Mouse (Mus musculus) limb, embryonic 14.5 days (tissue): Measurements from ENCODE around the gene Sipa1l2. TPM values are rescaled to one million over a fixed set of nuclear protein-coding genes. Genes with fewer than 3 reads are reported as not detected.
"Not testable (repeated sequence)": the region's sequence is repeated elsewhere in the genome, so short reads cannot be mapped to it uniquely, and the experiment has no call there.

Source experiments
- ATAC-seq: fragments of 200-750 bp; cut with Nextera tagmentation; 2 replicates; pipeline ENCODE4 v1.8.0; 2017; ENCODE audit warnings: low read depth, moderate number of reproducible peaks, moderate TSS enrichment; ENCODE audit not compliant: low FRiP score
- DNase-seq: peaks from one replicate; pipeline ENCODE4 v3.0.0-alpha.2; 2015; ENCODE audit warnings: low spot score
- H3K27ac ChIP-seq: fragments of 300-500 bp; sonication (generic); replicated peaks from 2 replicates; pipeline ENCODE4 v1.5.1; 2014; ENCODE audit warnings: low read depth, mild to moderate bottlenecking, low read length, moderate library complexity, mixed read lengths
- H3K27me3 ChIP-seq: fragments of 300-500 bp; sonication (generic); 2 replicates; pipeline ENCODE4 v1.6.1; 2014; ENCODE audit warnings: low read length, mixed read lengths; ENCODE audit not compliant: control insufficient read depth, insufficient read depth
- H3K36me3 ChIP-seq: fragments of 300-500 bp; sonication (generic); 2 replicates; pipeline ENCODE4 v1.6.1; 2014; ENCODE audit warnings: mild to moderate bottlenecking, low read length, moderate library complexity, mixed read lengths; ENCODE audit not compliant: control insufficient read depth, insufficient read depth
- H3K4me1 ChIP-seq: fragments of 300-500 bp; sonication (generic); 2 replicates; pipeline ENCODE4 v1.6.1; 2014; ENCODE audit warnings: antibody characterized with exemption, low read length, mixed read lengths; ENCODE audit not compliant: control insufficient read depth, insufficient read depth
- H3K4me2 ChIP-seq: fragments of 300-500 bp; sonication (generic); replicated peaks from 2 replicates; pipeline ENCODE4 v1.6.1; 2014; ENCODE audit warnings: low read depth, mild to moderate bottlenecking, low read length, moderate library complexity; ENCODE audit not compliant: severe bottlenecking
- H3K4me3 ChIP-seq: fragments of 300-500 bp; sonication (generic); replicated peaks from 2 replicates; pipeline ENCODE4 v1.5.1; 2014; ENCODE audit warnings: low read length
- H3K9ac ChIP-seq: fragments of 300-500 bp; sonication (generic); 2 replicates; pipeline ENCODE4 v1.6.1; 2014; ENCODE audit warnings: mild to moderate bottlenecking, low read depth, low read length, moderate library complexity; ENCODE audit not compliant: severe bottlenecking
- H3K9me3 ChIP-seq: fragments of 300-500 bp; sonication (generic); 2 replicates; pipeline ENCODE4 v1.6.1; 2016; ENCODE audit warnings: low read length; ENCODE audit not compliant: control insufficient read depth
- POLR2A ChIP-seq: fragments of 200-500 bp; IDR thresholded peaks from 2 replicates; pipeline ENCODE4 v1.8.0; 2012; ENCODE audit warnings: inconsistent platforms, mild to moderate bottlenecking, moderate library complexity, borderline replicate concordance; ENCODE audit not compliant: insufficient read depth, insufficient read length; ENCODE audit errors: extremely low read depth
- WGBS: fragments of 180-500 bp; shearing (Covaris S2); extraction: QIAGEN DNeasy Blood & Tissue Kit; methylation state at CpG from one replicate; pipeline ENCODE4 v1.1.7; 2014; 5-methylcytosine and 5-hydroxymethylcytosine counted together
- polyA plus RNA-seq, 2 experiments: library from polyadenylated mRNA; depleted of rRNA in 1 of 2; stranded (reverse) in 1 of 2; unstranded in 1 of 2; fragments of >200 nt; fragmentation: Nextera tagmentation in 1 of 2; extraction: Ambion mirVana in 1 of 2; gene quantifications; 2 replicates each; pipeline versions ENCODE4 v1.2.1 to v1.2.3; 2012 to 2014

Sipa1l2 gene
- polyA plus RNA-seq, 2 experiments = 11.6 to 21.6 TPM

DNA sequence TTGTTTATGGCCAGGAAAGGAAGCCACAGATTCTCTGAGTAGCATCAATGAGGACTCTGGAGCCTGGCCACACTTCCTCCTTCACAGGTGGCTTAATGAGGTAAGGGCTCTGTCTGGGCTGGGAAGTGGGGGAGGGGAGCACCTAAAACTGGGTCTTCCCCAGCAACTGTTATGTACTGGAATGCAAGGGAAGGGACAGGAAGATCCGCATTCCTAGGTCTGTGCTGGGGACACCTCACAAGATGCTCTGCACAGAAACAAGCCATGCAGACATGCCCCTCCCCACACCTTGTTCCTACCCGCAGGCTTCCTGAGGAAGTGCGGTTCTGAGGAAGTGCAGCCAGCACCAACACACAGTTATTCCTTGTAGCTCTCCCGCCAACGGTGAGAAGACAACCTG lies 46.4 kb downstream of the Sipa1l2 start:
- Histone ChIP-seq H3K27ac (no peak overlapping the region), H3K27me3 (no peaks in the 10 kb centered on the region), H3K9me3 (no peaks in the 10 kb centered on the region), H3K4me2 (no peak overlapping the region), H3K4me3 (no peak overlapping the region), H3K9ac (no peak overlapping the region), H3K4me1 (peaks cover 32% of the 10 kb centered on the region), H3K36me3 (no peaks in the 10 kb centered on the region)
- WGBS = 22% methylated on average over 5 of the region's 5 CpGs
- ATAC-seq = 0 out of 2 replicates have a peak, but pooled peaks have one; percentile 32
- TF ChIP-seq POLR2A = no peak
- peak; percentile 42 for DNase-seq

DNA sequence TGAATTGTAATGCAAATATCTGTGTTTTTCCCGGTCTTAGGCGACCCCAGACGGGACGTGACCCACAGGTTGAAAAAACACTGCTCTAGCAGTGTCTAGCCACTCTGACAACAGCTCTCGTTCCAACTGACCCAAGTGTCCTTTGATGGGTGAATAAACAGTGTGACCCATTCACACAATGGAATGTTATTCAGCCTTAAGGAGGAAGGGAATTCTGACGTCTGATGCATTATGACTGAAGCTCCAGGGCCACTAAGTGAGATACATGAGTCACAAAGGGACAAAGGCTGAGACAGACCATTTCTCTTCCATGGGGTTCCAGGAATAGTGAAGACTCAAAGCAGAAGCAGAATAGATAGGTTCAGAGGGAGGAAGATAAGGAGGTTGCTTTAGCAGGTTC lies 47.5 kb downstream of the Sipa1l2 start:
- DNase-seq (no peak), ATAC-seq (no peak)
- no peak overlapping the region for H3K9ac ChIP-seq
- TF ChIP-seq POLR2A = no peak
- H3K4me2 ChIP-seq = no peak overlapping the region
- no peak overlapping the region for H3K27ac ChIP-seq
- H3K4me3 ChIP-seq = no peak overlapping the region
- H3K9me3 ChIP-seq = no peaks in the 10 kb centered on the region
- H3K36me3 ChIP-seq = no peaks in the 10 kb centered on the region
- WGBS = 73% methylated on average over 6 of the region's 6 CpGs
- H3K27me3 ChIP-seq = no peaks in the 10 kb centered on the region
- peaks cover 29% of the 10 kb centered on the region for H3K4me1 ChIP-seq

DNA sequence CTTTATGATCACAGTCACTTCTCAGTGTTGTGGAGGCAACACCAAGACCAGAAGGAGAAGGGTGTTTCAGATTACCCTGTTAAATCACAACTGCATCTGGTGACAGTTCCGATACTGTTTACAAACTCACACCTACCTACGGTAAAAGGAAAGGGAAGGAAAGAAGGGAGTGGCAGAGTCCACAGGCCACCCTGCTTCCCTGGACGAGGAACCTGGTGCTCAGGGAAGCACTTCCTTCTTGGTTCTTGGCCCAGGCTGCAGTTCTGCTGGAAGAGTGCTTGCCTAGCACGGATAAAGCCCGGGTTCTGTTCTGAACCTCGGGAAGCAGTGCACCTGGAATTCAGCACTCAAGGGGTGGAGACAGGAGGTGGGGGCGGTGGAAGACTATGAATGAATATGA lies 48.5 kb downstream of the Sipa1l2 start:
- peaks cover 18% of the 10 kb centered on the region for H3K4me1 ChIP-seq
- DNase-seq = no peak
- no peak overlapping the region for H3K9ac ChIP-seq
- no peak overlapping the region for H3K27ac ChIP-seq
- ATAC-seq = no peak
- WGBS = 48% methylated on average over 7 of the region's 7 CpGs
- H3K4me2 ChIP-seq = no peak overlapping the region
- H3K27me3 ChIP-seq = no peaks in the 10 kb centered on the region
- no peak for TF ChIP-seq POLR2A
- no peaks in the 10 kb centered on the region for H3K36me3 ChIP-seq
- H3K9me3 ChIP-seq = no peaks in the 10 kb centered on the region
- H3K4me3 ChIP-seq = no peak overlapping the region

DNA sequence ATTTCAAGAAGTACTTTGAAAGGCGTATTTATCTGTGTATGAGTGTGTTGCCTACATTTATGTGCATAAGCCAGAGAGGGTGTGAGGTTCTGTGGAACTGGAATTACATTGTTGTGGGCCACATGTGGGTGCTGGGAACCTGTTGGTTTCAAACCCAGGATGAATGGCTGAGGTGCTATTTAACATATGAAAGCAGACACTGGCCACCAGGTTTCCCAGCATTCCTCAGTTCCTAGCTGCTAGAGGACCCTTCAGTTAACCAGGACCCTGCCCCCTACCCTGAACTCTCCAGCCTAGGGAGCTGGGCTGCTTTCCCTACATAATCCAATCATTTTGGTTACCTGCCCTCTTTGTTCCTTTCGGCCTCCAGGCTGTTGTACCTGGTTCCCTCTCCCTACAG lies 49.3 kb downstream of the Sipa1l2 start:
- not testable (repeated sequence) for H3K9ac ChIP-seq, H3K4me3 ChIP-seq, H3K4me2 ChIP-seq, H3K27ac ChIP-seq, DNase-seq, ATAC-seq, H3K27me3 ChIP-seq, H3K9me3 ChIP-seq, H3K36me3 ChIP-seq
- peaks cover 14% of the 10 kb centered on the region for H3K4me1 ChIP-seq
- 97% methylated on average over 2 of the region's 2 CpGs for WGBS

DNA sequence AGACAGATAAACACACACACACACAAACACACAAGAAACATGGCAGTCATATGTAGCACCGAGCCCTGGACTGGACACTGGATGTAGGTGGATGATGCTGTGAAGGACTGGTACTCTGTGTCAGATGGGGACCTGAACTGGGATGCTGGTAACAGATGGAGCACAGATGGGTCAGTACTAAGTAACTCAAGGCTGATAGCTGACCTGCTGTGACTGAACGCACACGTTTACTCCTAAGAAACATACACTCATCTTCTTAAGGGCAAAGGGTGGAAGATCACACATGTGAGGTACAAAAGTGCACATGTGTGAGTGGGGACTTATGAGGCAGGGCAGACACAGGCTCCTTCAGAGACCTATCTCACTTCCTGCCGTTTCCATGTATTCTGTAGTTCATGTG lies 50.7 kb downstream of the Sipa1l2 start:
- no peaks in the 10 kb centered on the region for H3K27me3 ChIP-seq
- TF ChIP-seq POLR2A = no peak
- ATAC-seq = no peak
- H3K27ac ChIP-seq = no peak overlapping the region
- no peaks in the 10 kb centered on the region for H3K36me3 ChIP-seq
- no peak overlapping the region for H3K4me3 ChIP-seq
- no peak overlapping the region for H3K4me2 ChIP-seq
- H3K9ac ChIP-seq = no peak overlapping the region
- H3K4me1 ChIP-seq = peaks cover 14% of the 10 kb centered on the region
- no peaks in the 10 kb centered on the region for H3K9me3 ChIP-seq
- WGBS = 68% methylated on average over 4 of the region's 4 CpGs
- DNase-seq = no peak

DNA sequence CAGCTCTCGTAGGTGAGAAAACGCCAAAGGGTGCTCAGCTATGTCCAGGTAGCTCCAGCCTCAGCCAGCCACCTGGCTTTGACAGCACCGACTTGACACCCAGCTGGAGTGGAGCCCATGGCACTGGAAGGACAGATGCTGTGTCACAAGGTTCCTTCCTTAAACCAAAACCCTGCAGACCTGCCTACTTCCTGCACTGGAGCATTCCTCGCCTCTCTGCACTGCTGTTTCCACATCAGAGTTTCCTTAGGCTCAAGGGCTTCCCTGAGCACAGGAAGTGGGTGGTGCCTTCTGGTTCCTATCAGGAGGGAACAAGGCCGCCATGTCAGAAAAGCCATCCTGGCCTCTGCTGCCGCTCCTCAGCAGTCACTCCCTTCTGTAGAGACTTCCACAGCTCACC lies 51.3 kb downstream of the Sipa1l2 start:
- ATAC-seq = no peak
- peaks cover 10% of the 10 kb centered on the region for H3K4me1 ChIP-seq
- DNase-seq = no peak

More for the DNA sequence above, 51.3 kb downstream of the Sipa1l2 start:
- H3K27me3 ChIP-seq = no peaks in the 10 kb centered on the region
- no peak overlapping the region for H3K4me3 ChIP-seq
- H3K9me3 ChIP-seq = no peaks in the 10 kb centered on the region
- TF ChIP-seq POLR2A = no peak
- WGBS = 67% methylated on average over 6 of the region's 6 CpGs
- no peak overlapping the region for H3K27ac ChIP-seq
- no peaks in the 10 kb centered on the region for H3K36me3 ChIP-seq
- no peak overlapping the region for H3K9ac ChIP-seq
- no peak overlapping the region for H3K4me2 ChIP-seq
